Mouse (Mus musculus) large intestine, adult 2 months (tissue): ENCODE measurements around the gene Eif2ak4. TPM values are rescaled to one million over a fixed set of nuclear protein-coding genes. Genes with fewer than 3 reads are reported as not detected.

ENCODE experiments used
- DNase-seq: peaks from one replicate; pipeline ENCODE4 v3.0.0-alpha.2; 2012; ENCODE audit warnings: low read depth, low spot score
- WGBS: fragments of 180-500 bp; shearing (Covaris S2); methylation state at CpG from one replicate; pipeline ENCODE4 v1.1.7; 2018; 5-methylcytosine and 5-hydroxymethylcytosine counted together
- polyA plus RNA-seq: library from polyadenylated mRNA; depleted of rRNA; stranded (reverse); fragments of >200 nt; gene quantifications from 2 replicates; pipeline ENCODE4 v1.2.3, GENCODE M21; 2012

Eif2ak4 gene
- polyA plus RNA-seq, 1 experiment: 3.1 TPM

DNA sequence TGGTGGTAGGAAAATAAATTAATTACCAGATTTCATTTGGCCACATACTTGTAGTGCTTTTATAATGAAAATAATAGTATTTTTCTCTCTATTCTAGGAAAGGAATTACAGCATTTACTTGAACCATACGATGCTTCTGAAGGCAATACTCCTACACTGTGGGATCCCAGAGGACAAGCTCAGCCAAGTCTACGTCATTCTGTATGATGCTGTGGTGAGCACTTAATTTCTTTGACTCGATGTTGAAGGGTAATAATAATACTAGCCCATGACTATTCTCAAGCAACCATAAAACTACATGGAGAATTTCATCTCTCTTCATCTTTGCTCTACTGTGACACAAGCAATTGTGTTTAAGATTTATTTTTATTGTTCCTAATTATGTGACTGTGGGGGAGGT is 68.6 kb downstream of the Eif2ak4 start:
- no peak for DNase-seq
- 92% methylated on average over 3 of the region's 3 CpGs for WGBS

DNA sequence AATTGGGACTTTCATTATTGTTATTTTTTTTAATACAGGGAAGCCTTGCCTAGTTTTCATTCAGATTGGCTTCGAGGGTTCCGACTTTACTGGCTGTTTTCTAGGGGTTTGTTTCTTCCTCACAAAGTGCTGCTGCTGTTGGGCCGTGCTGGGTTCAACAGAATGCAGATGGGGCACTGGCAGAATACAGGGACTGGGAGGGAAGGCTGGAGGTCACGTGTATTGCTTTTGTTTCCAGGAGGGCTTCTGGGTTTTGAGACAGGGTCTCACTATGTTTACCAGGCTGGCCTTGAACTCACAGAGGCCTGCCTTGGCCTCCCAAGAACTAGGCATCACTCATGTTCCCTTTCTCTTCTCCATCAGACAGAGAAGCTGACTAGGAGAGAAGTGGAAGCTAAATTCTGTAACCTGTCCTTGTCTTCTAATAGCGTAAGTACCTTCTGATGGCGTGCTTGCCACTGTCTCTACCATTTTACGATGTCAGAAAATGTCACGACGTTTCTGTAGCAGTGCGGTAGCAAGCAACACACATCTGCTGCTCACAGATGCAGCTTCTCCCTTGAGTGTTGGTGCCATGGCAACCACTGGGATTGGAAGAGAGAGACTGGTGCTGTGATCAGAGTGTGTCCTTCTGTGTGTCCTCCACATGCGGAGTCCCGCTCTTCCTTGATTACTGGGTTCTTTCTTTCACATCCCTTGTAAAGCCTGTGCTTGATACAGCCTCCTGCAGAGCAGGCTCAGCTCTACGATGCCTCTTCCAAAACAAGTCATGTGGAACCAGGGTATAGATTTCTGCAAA is 69.2 kb downstream of the Eif2ak4 start:
- 91% methylated on average over 13 of the region's 13 CpGs for WGBS
- no peak for DNase-seq

DNA sequence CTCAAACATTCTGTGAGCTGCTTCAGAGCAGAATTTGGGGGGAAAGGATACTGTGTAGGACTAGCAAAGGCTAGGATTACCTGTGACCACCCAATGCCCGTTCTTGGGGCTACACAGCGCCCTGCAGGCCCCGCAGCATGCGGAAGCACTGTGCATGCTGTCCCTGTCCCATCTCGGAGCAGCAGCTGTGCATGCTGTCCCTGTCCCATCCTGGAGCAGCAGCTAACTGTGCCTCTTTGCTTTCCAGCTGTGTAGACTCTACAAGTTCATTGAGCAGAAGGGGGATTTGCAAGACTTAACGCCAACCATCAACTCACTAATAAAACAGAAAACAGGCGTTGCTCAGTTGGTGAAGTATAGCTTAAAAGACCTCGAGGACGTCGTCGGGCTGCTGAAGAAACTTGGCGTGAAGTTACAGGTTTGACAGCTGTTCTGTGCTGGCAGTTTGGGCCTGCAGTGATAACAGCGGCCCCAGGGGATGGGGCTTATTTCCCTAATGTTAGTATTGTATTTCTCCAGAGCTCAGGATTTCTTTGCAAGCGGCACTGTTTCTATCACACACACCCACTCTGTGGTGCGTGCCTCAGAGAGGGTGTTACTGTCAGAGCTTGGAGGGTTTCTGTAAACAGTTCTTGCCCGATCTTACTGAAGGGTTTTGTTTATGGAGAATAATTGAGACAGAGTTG is 73.2 kb downstream of the Eif2ak4 start:
- 74% methylated on average over 16 of the region's 16 CpGs for WGBS
- no peak for DNase-seq

DNA sequence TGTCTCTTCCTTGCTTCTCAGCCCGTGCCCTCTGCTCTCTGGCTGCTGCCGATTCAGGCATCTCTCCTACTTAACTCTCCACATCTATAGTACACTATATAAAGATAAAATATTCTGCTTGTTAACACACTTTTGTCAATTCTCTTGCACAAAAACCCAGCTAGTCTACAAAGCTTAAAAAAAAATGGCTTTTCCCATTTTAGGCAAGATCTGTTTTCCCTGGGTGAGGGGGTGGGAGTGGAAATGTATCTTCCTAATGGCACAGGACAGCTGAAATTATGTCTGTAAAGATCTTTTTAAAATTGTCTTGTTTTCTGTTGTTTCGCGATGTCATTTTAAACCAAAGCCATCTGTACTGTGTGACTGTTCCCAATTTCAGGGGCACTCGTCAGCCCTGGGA is 75.1 kb downstream of the Eif2ak4 start:
- WGBS: 99% methylated on average over 5 of the region's 5 CpGs
- no peak for DNase-seq

DNA sequence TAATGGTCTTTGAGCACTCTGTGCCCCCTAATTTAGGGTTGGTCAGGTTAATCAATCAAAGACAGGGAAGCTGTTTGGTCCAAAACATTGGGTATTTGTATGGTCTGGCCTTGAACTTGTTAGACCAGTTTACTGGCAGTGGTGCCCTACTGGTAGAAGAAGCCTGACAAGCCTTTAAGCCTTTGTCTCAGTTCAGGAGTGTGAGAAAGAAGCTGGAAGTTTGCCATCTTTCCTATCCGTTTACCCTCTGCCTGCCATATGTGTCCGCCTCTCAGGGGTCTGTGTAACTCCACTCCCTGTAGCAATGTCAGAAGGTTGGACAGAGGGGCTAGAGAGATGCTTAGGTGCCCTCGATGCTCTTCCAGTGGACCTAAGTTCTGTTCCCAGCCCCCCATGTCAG is 76.0 kb downstream of the Eif2ak4 start:
- 88% methylated on average over 3 of the region's 3 CpGs for WGBS
- DNase-seq: no peak

DNA sequence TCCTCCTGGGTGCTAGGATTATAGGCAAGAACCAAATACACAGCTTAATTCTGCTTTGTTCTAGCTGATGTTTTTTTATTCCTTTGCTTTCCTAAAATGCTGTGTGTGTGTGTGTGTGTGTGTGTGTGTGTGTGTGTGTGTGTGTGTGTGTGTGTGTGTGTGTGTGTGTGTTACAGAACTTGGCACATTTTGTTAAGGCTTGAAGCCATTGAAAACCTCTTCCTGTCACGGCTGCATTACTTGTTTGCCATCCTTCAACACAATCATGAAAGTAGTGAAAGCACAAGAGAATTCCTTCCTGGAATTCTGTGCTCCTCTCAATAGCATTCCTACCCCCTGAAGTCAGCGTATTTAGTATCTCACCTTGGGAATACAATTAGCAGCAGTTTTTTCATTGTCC is 77.5 kb downstream of the Eif2ak4 start:
- WGBS: 75% methylated on average over 2 of the region's 2 CpGs
- DNase-seq: no peak

DNA sequence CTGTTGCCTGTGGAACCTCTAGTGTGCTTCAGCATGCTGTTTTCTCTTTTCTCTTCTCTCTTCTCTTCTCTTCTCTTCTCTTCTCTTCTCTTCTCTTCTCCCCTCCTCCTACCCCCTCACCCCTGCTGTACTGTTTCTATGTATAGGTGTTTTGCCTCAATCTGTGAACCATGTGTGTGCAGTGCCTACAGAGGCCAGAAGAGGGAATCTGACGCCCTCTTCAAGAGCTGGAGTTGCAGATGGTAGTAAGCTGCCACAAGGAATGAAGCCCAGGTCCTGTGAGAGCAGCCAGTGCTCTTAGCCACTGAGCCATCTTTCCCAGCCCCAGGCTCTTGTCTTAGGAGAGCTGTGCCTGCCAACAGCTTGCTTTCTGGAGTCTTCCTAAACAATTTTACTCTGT is 78.2 kb downstream of the Eif2ak4 start:
- WGBS: 68% methylated on average over 1 of the region's 1 CpGs
- DNase-seq: no peak

DNA sequence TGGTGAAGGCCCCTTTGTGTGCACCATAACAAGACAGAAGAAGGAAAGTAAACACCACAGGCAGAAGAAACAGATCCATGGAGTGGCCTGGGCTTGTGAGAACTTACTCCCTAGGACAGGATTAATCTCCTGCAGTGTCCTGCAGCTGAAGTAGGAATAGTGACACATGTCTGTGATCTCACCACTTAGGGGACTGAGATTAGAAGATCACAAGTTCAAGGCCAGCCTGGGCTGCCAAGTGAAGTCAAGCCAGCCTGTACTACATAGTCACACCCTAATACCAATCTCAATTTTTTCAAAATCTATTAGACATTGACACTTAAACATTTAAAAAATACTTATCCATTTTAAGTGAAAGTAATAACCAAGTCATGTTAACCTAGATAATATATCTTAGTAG is 79.9 kb downstream of the Eif2ak4 start:
- no peak for DNase-seq

DNA sequence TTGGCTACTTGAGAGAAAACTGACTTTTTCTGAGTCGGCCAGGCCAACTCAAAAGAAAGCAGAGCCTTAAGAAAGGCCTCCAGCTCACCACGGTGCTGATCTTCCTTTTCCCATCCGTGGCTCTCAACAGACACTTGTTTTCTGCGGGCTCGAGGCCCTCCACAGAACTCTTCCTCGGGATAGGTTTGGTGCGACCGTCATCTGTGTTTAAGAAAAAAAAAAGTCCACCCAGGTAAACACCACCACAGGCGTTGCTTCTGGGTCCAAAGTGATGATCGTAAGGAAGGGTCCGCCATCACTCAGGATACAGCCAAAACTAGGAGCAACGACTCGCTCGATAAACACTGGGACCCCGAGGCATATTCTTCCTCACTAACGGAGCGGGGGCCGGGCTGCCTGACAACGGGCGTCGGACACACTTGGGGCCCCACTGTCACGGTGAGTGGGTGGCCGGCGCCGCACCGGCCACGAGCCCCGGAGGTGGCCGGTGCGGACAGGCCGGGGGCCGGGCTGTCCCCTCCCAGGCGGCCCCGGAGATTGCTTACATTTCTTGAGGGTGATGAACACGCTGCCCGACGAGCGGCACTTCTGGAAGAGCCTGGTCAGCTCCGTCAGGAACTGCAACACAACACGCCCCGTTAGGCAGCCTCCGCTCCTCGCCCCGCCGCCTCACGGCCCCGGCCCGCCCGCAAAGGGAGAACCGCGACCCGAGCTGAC is 90.6 kb downstream of the Eif2ak4 start:
- 1% methylated on average over 51 of the region's 52 CpGs for WGBS
- DNase-seq: no peak

DNA sequence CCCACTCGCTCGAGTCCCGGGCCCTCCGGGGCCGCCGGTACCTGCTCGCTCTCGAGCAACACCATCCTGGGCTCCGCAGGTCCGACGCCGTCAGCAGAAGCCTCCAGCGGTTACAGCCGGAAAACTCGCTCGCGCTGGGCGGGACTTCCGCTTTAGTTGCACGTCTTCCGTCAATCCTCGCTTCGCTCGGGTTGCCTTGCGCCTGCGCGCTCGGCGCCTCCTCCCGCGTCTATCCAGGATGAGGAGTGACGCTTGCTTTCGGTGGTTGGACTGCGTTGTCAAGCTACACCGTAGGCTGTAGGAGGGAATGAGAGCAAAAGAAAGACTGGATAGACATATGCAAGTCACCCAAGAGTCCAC is 91.1 kb downstream of the Eif2ak4 start, which contains the start of gene Srp14:
Srp14 (minus strand) TSS at position 162 of the 360 bp plus-strand sequence.
- under 1% methylated on average over 35 of the region's 35 CpGs for WGBS

DNA sequence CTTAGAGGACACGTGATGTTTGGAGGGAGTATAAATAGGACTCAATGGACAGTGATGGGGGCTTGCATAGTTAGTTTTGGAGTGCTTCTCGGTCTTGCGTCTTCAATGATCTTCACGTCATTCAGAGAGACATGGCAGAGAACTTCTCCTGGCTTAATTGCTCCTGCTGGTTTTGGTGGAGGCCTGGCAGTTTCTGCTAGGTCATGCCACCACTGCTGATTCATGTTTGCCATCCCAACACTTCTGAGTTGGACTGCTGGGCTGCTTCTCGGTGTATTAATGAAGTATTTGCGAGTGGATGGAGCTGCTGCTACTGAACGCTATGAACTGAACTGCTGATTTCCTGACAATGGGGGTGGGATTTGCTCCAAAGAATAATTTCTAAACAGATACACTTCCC is 92.5 kb downstream of the Eif2ak4 start:
- DNase-seq: no peak
- 93% methylated on average over 7 of the region's 7 CpGs for WGBS

More for the DNA sequence above, 91.1 kb downstream of the Eif2ak4 start, which contains the start of gene Srp14:
- peak; percentile 89 for DNase-seq

DNA sequence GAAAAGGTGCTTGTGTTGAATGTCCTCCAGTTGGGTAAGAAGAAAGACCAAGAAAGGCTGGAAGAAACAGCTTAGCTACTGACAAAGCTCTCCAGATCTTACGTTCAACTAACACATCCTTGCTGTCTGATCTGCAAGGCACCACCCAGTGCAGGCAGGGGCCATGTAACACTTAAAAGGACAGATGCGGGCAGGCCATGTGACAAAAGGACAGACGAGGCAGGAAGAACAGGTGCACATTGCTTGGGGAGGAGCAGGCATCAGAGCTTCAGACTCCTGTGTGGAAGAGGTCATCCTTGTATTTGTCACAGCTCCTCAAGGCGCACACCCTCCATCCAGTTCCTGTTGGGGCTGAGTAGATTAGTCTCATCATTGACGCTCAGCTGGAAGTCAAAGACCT is 94.6 kb downstream of the Eif2ak4 start:
- 82% methylated on average over 5 of the region's 5 CpGs for WGBS

DNA sequence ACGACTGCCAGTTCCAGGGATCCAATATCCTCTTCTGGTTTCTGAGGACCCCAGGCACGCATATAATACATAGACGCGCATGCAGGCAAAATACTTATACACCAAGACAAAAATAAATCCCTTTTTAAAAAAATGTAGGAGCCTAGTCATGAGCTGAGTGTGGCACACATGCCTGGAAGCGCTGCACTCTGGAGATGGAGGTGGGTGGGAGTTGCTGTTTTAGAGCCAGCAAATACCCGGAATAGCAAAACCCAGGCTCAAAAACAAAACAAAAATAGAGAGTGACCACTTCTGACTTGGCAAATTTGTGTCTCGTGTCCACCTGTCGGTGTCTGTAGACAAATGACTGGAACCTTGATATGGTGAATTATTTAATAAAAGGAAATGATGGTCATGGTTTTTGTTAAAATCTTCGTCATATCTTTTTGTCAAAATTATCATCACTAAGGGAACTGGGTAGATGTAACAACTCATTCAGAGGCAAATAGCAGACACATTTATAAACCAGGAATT is 96.0 kb downstream of the Eif2ak4 start:
- DNase-seq: no peak
- WGBS: 84% methylated on average over 9 of the region's 9 CpGs

More for the DNA sequence above, 94.6 kb downstream of the Eif2ak4 start:
- DNase-seq: no peak

DNA sequence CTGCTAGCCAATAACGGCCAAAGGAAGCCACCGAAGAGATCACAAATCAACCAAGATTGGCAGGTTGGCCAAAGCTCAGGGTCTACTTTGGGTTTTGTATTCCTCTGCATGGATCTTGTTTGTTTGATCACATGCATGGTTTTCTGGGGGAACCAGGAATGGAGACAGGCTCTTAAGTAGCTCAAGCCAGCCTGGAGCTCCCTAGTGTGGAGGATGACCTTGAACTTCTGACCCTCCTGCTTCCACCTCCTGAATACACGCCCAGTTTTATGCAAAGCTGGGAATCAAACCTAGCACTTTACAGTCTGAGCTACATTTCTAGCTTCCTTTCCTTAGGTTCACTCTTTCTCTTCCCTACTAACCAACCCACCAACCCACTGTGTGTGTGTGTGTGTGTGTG is 97.0 kb downstream of the Eif2ak4 start:
- DNase-seq: no peak
- WGBS: 70% methylated on average over 3 of the region's 3 CpGs

DNA sequence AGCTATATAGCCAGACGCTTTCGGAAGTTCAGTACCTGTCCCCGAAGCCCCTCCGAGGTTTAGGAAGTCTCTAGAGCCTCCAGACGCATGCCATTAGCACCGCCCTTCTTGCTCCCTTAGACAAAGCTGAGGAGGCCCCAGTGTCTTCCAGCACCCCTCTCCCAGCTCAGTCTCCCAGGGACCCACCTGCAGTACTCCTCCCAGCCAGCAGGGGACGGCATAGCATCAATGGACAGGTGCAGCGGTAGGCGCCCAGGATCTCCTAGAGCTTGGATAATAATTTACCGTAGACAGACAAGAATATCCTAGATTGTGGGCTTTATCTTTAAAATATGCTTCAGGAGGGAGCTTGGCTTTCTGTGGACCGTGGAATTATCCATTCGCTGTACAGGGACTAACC is 98.5 kb downstream of the Eif2ak4 start:
- DNase-seq: no peak
- WGBS: 18% methylated on average over 12 of the region's 12 CpGs

DNA sequence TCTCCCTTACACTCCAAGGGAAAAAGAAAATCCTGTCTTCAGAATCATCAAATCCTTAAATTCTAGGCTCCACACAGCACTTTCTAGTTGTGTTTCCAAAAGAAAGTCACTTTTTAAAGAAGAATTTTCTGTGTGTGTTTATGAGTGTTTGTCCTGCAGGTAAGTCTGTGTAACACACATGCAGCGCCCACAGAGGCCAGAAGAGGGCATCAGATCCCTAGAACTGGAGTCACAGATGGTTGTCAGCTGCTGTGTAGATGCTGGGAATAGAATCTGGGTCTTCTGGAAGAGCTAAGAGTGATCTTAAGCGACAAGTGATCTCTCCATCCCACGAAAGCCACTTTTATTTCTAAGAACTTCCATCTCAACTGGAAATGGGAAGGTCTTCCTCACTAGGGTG is 99.4 kb downstream of the Eif2ak4 start:
- 86% methylated on average over 3 of the region's 3 CpGs for WGBS
- no peak for DNase-seq

DNA sequence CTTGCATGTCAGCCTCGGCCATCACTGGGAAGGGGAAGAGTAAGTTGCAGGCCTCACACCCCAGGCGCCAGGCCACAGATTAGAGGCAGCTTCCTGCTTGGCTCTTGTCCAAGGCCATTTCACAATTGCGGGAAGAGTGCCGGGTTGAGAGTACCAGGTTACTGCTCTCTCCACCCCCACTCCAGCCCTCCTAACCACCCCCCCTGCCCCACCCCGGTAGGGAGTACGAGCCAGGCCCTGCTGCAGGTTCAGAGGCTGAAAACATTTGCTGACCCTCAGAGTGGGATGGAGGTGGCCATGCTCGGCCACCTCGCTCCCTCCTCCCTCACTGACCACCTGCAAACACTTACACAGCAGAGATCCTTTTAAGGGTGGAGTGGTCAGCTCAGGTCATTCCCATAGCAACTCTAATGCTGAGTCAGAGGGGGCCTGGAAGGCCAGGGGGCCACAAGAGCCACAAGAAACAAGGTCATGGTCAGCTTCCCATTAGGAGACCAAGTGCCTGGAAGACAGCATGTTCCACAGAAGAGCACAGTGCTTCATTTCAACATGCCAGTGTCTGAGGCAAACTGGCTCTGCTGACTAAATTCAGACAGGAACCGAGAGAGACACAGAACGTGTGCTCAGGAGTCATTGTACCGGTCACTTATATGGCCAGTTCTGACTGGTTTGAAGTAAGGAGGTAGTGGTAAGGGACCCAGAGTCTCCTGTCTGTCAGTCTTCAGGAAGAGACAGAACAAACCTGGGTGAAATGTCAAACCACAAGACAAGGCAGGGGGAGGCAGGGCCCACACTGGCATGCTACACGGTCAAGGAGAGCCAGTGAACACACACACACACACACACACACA is 102.0 kb downstream of the Eif2ak4 start:
- peak; percentile 84 for DNase-seq
- WGBS: 19% methylated on average over 12 of the region's 12 CpGs

DNA sequence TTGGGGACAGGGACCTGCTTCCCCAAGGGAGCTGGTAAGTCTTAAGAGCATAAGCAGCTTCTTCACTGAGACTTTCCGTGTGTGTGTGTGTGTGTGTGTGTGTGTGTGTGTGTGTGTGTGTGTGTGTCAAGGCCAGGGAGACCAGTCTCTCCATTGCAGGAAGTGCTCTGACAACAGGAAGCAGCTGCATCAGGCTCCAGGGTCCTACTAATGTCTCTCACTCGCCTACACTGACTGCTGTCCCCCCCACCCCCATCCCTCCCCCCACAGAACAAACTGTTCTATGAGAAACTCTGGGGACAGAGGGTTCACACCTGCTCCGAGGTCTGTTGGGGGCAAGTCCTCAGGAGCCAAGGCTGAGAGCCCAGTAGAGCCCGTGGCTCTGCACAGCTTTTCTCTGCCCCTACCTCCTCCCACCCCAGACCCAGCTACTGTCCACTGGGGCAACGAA is 102.9 kb downstream of the Eif2ak4 start:
- WGBS: 62% methylated on average over 5 of the region's 5 CpGs
- no peak for DNase-seq

DNA sequence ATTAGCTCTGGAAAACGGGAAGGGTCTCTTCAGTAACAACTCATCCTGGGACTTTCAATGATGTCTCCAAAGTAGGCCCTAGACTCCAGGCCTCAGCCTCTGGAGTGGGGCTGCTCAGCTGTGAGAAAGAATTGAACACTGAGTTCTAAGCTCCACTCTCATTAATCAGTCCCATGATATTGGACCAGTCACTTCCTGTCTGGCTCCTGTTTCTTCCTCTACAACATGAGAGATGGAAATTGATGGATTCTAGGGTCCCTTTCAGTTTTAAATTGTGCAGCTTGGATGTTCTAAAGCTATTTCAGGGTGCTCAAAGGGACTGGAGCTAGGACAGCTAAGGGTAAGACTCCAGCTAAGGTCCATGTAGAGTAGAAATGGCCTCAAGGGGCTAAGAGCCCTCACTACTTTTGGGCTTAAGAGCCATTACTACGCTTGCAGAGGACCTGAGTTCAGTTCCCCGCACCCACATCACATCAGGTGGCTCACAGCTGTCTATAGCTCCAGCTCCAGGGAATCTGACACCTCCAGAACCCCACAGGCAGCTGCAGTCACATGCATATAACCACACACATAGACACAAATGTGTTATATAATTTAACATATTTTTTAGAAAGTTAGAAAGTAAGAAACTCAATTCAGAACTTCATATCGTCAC is 103.5 kb downstream of the Eif2ak4 start:
- WGBS: 89% methylated on average over 4 of the region's 4 CpGs
- DNase-seq: no peak
